Mouse (Mus musculus): ENCODE measurements around the gene Rbm15.

- TF ChIP-seq CTCF (IDR thresholded peaks at IDR 0.05) (no peak), EP300 (IDR thresholded peaks at IDR 0.05) (no peak)
Observed at GRCm38 (mm10) chr3:107378626-107379025, 45.2 kb upstream of the Rbm15 start.

Data from lung, postnatal 0 days (tissue).